Mouse (Mus musculus) MEL (cell line): ENCODE results near the gene Arid5b.

Source experiments
- BHLHE40 ChIP-seq: IDR thresholded peaks from 2 replicates; pipeline ENCODE4 v1.6.1; 2012; ENCODE audit warnings: low read depth, mild to moderate bottlenecking, inconsistent platforms, low read length, improper control_type of control experiment, borderline replicate concordance
- CHD1 ChIP-seq: IDR thresholded peaks from 2 replicates; pipeline ENCODE4 v1.6.1; 2012; ENCODE audit warnings: low read depth, mild to moderate bottlenecking, inconsistent platforms, low read length, improper control_type of control experiment
- CTCF ChIP-seq, 3 experiments: IDR thresholded peaks in 2 of 3; conservative IDR thresholded peaks in 1 of 3; 2 replicates each; pipeline ENCODE4 v1.5.1; 2011 to 2012; ENCODE audit warnings: low read length in 3 of 3, low read depth in 2 of 3, mild to moderate bottlenecking in 2 of 3, improper control_type of control experiment in 1 of 3, inconsistent platforms in 1 of 3, mixed read lengths in 1 of 3, moderate library complexity in 1 of 3; ENCODE audit not compliant: control insufficient read depth in 1 of 3, insufficient read depth in 1 of 3, poor library complexity in 1 of 3, severe bottlenecking in 1 of 3
- ETS1 ChIP-seq: IDR thresholded peaks from 2 replicates; pipeline ENCODE4 v1.6.1; 2012; ENCODE audit warnings: low read depth, mild to moderate bottlenecking, inconsistent platforms, low read length, improper control_type of control experiment, moderate library complexity
- GABPA ChIP-seq: IDR thresholded peaks from 2 replicates; pipeline ENCODE4 v1.6.1; 2012; ENCODE audit warnings: low read depth, mild to moderate bottlenecking, inconsistent platforms, low read length, improper control_type of control experiment, moderate library complexity
- MAFK ChIP-seq: IDR thresholded peaks from 2 replicates; pipeline ENCODE4 v1.6.1; 2011; ENCODE audit warnings: low read depth, mild to moderate bottlenecking, low read length, improper control_type of control experiment, borderline replicate concordance
- MAX ChIP-seq: IDR thresholded peaks from 2 replicates; pipeline ENCODE4 v1.6.1; 2011; ENCODE audit warnings: low read length, improper control_type of control experiment
- RCOR1 ChIP-seq: IDR thresholded peaks from 2 replicates; pipeline ENCODE4 v1.6.1; 2012; ENCODE audit warnings: low read depth, mild to moderate bottlenecking, inconsistent platforms, low read length, improper control_type of control experiment
- TBP ChIP-seq: IDR thresholded peaks from 2 replicates; pipeline ENCODE4 v1.8.0; 2011; ENCODE audit warnings: low read depth, low read length, improper control_type of control experiment
- ZKSCAN1 ChIP-seq: IDR thresholded peaks from 2 replicates; pipeline ENCODE4 v1.6.1; 2012; ENCODE audit warnings: low read depth, mild to moderate bottlenecking, inconsistent platforms, low read length, improper control_type of control experiment, moderate library complexity
- ZMIZ1 ChIP-seq: IDR thresholded peaks from 2 replicates; pipeline ENCODE4 v1.6.1; 2012; ENCODE audit warnings: low read depth, mild to moderate bottlenecking, inconsistent platforms, low read length, improper control_type of control experiment, moderate library complexity

DNA sequence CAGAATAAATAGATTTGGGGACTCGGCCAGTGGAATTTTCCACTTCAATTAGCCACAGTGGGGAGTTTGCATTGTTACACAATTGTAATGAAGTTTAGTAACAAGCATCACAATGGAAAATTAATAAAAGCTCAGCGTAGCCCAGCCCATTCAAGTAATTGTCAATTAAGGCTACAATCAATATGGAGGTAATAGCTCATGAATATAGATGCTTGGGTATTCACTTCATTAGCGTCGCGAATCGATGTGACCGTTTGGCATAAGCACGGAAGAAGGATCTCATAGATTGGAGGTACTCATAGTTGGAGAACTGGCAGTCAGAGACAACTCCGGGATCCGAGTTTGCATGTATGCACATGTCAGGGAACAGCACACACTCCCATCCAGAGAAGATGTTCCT is 214.0 kb downstream of the Arid5b start:
- TF ChIP-seq GABPA (no peak), ZMIZ1 (no peak), TBP (no peak), CTCF (IDR thresholded peaks at IDR 0.05 in 2 of 3, conservative IDR thresholded peaks at IDR 0.05 in 1 of 3; ENCODE audit: control insufficient read depth in 1 of 3, insufficient read depth in 1 of 3, low read depth in 2 of 3, low read length in 3 of 3, poor library complexity in 1 of 3, severe bottlenecking in 1 of 3) (no peak), CHD1 (no peak), MAX (no peak), MAFK (no peak), RCOR1 (no peak), ETS1 (no peak), BHLHE40 (no peak), ZKSCAN1 (no peak)
